Mouse (Mus musculus) layer of hippocampus, postnatal 25 days (tissue): ENCODE data around the gene Prps1. TPM values are rescaled to one million over a fixed set of nuclear protein-coding genes. Genes with fewer than 3 reads are reported as not detected.

ENCODE experiments used
- total RNA-seq, 2 experiments: library from RNA; stranded (reverse); gene quantifications; 2 replicates each; pipeline ENCODE4 v1.2.3; 2021

Prps1 gene
- total RNA-seq, 2 experiments from 2014 or later: 69.6 to 71.1 TPM

Other genes with a start within 250 kb of the Prps1 start
- 10 to 100 TPM; 29.4 to 31.0 TPM for gene Frmpd3, start 114.3 kb upstream of the Prps1 start, total RNA-seq
- gene Tsc22d3, start 144.0 kb downstream of the Prps1 start, total RNA-seq: 100 to 1,000 TPM in 1 of 2 experiments, 10 to 100 TPM in 1; 63.2 to 137 TPM
- 10 to 100 TPM; 19.7 to 20.1 TPM for gene Mid2, start 208.0 kb downstream of the Prps1 start, total RNA-seq